Mouse (Mus musculus) stomach, postnatal 0 days (tissue): ENCODE data around the gene Hspb9.

Source experiments
- CTCF ChIP-seq: IDR thresholded peaks from 2 replicates; pipeline ENCODE4 v1.5.1; 2016; ENCODE audit warnings: antibody characterized with exemption, low read depth, mild to moderate bottlenecking, moderate library complexity
- EP300 ChIP-seq: optimal IDR thresholded peaks from 2 replicates; pipeline ENCODE3; 2016; ENCODE audit warnings: antibody characterized with exemption

DNA sequence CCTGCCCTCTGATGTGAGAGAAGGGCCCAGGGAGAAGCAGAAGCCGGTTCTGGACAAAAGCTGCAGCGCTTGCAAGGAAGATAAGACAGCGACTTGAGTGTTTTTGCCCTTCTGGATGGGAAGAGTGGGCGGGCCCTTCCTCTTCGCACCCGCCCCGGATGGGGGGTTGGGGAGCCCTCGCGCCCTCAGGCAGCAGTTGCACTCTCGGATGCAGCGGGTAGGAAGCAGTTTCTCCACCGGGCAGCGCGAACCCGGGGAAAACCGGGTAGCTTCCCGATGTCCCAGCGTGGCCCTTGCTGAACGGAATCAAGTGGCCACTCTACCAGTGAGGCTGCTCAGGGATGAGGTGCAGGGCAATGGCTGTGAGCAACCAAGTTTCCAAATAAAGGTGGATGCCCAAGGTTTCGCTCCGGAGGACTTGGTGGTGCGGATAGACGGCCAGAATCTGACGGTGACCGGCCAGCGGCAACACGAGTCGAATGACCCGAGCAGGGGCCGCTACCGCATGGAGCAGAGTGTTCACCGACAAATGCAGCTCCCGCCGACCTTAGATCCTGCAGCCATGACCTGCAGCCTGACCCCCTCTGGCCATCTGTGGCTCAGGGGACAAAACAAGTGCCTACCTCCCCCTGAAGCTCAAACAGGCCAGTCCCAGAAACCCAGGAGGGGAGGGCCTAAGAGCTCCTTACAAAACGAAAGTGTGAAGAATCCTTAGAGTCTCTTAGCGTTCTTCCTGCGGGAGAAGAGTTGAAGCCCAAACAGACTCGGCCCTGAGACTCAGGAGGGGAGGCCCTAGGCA lies at the start of gene Hspb9:
- TF ChIP-seq CTCF (no peak), EP300 (no peak)
